Mouse (Mus musculus) gastrocnemius, postnatal 4 days (tissue): ENCODE measurements around the gene Zbtb7a. TPM values are rescaled to one million over a fixed set of nuclear protein-coding genes. Genes with fewer than 3 reads are reported as not detected.

Experiments
- DNase-seq, 2 experiments: peaks; one replicate each; pipeline ENCODE4 v3.0.0; 2021 to 2022; ENCODE audit warnings: low spot score in 2 of 2, mixed read lengths in 2 of 2
- total RNA-seq, 2 experiments: library from RNA; stranded (reverse); gene quantifications; 2 replicates each; pipeline ENCODE4 v1.2.3; 2021

Gene Zbtb7a
- total RNA-seq, 2 experiments from 2014 or later = 37.7 to 42.0 TPM

GRCm38 (mm10) chr10:81138131-81138782, 3.2 kb downstream of the Zbtb7a start:
- DNase-seq = peak; percentile 49 to 56

- no peak for DNase-seq
These were observed 4.0 kb downstream of the Zbtb7a start for GRCm38 (mm10) chr10:81138821-81139528.

GRCm38 (mm10) chr10:81139529-81139846, 4.5 kb downstream of the Zbtb7a start:
- DNase-seq = no peak

GRCm38 (mm10) chr10:81140005-81140404, 5.0 kb downstream of the Zbtb7a start:
- DNase-seq = no peak

GRCm38 (mm10) chr10:81140717-81141454, 5.9 kb downstream of the Zbtb7a start:
- DNase-seq = no peak

GRCm38 (mm10) chr10:81141455-81142210, 6.6 kb downstream of the Zbtb7a start:
- no peak for DNase-seq

- no peak for DNase-seq
These were observed 7.5 kb downstream of the Zbtb7a start for GRCm38 (mm10) chr10:81142551-81142981.

GRCm38 (mm10) chr10:81143157-81143633, 8.2 kb downstream of the Zbtb7a start:
- no peak for DNase-seq

GRCm38 (mm10) chr10:81143845-81144437, 8.9 kb downstream of the Zbtb7a start:
- no peak for DNase-seq

GRCm38 (mm10) chr10:81144667-81145066, 9.6 kb downstream of the Zbtb7a start:
- DNase-seq = no peak

- DNase-seq = no peak
These were observed 10.3 kb downstream of the Zbtb7a start for GRCm38 (mm10) chr10:81145307-81145706.

GRCm38 (mm10) chr10:81145778-81146177, 10.8 kb downstream of the Zbtb7a start:
- DNase-seq = no peak

GRCm38 (mm10) chr10:81146296-81146695, 11.3 kb downstream of the Zbtb7a start:
- no peak for DNase-seq

- DNase-seq = no peak
These were observed 16.2 kb downstream of the Zbtb7a start for GRCm38 (mm10) chr10:81151261-81151660.

- no peak for DNase-seq
These were observed 17.6 kb downstream of the Zbtb7a start for GRCm38 (mm10) chr10:81152609-81153008.

- DNase-seq = no peak
These were observed 19.3 kb downstream of the Zbtb7a start for GRCm38 (mm10) chr10:81154313-81154712.

GRCm38 (mm10) chr10:81154736-81155135, 19.7 kb downstream of the Zbtb7a start:
- no peak for DNase-seq

- DNase-seq = no peak
These were observed 26.7 kb downstream of the Zbtb7a start for GRCm38 (mm10) chr10:81161602-81162317.

GRCm38 (mm10) chr10:81162318-81162652, 27.3 kb downstream of the Zbtb7a start:
- no peak for DNase-seq

- no peak for DNase-seq
These were observed 30.1 kb downstream of the Zbtb7a start for GRCm38 (mm10) chr10:81165118-81165517.
